Mouse (Mus musculus): ENCODE results near the gene Zc3h12a.

DNA sequence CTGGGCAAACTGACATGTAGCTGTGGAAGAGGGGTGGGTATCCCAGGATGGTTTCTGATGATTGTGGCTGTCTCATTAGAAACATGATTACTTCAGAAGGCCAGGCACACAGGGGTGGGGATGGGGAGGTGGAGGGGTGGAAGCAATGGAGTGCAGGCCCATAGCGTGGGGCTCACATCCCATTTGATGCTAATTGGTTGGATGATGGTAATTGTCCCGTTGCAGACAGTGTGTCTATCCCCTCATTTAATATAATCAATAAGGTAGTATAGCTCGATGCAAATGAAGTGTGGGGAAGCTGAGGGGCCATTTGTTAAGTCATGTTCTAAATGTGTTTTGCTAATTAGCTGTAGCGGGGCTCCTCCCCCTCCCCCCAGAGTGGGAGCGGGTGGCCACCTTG is 45.5 kb upstream of the Zc3h12a start:
- TF ChIP-seq CTCF (IDR thresholded peaks at IDR 0.05; ENCODE audit: low read depth, low read length) (no peak), GATA1 (IDR thresholded peaks at IDR 0.05; ENCODE audit: borderline replicate concordance, low read length) (no peak), TAL1 (conservative IDR thresholded peaks at IDR 0.05; ENCODE audit: low read depth, low read length) (no peak)
